Mouse (Mus musculus) heart, embryonic 15.5 days (tissue): ENCODE data around the gene Paqr3. TPM values are rescaled to one million over a fixed set of nuclear protein-coding genes. Genes with fewer than 3 reads are reported as not detected.

Experiments used
- ATAC-seq: fragments of 200-750 bp; cut with Nextera tagmentation; replicated peaks from 2 replicates; pipeline ENCODE4 v1.8.0; 2017; ENCODE audit warnings: low read depth, moderate TSS enrichment; ENCODE audit not compliant: insufficient number of reproducible peaks, insufficient read depth, low FRiP score
- H3K27ac ChIP-seq: fragments of 300-500 bp; sonication (generic); 2 replicates; pipeline ENCODE4 v1.5.1; 2015; ENCODE audit warnings: mild to moderate bottlenecking, inconsistent platforms
- H3K27me3 ChIP-seq: fragments of 300-500 bp; sonication (generic); 2 replicates; pipeline ENCODE4 v1.6.1; 2015; ENCODE audit warnings: inconsistent platforms
- H3K36me3 ChIP-seq: fragments of 300-500 bp; sonication (generic); 2 replicates; pipeline ENCODE4 v1.6.1; 2015; ENCODE audit warnings: mild to moderate bottlenecking, inconsistent platforms
- H3K4me1 ChIP-seq: fragments of 300-500 bp; sonication (generic); replicated peaks from 2 replicates; pipeline ENCODE4 v1.6.1; 2015; ENCODE audit warnings: inconsistent platforms
- H3K4me2 ChIP-seq: fragments of 300-500 bp; sonication (generic); 2 replicates; pipeline ENCODE4 v1.6.1; 2015; ENCODE audit warnings: inconsistent platforms, mild to moderate bottlenecking, moderate library complexity
- H3K4me3 ChIP-seq: fragments of 300-500 bp; sonication (generic); 2 replicates; pipeline ENCODE4 v1.5.1; 2015; ENCODE audit warnings: mild to moderate bottlenecking, inconsistent platforms
- H3K9ac ChIP-seq: fragments of 300-500 bp; sonication (generic); 2 replicates; pipeline ENCODE4 v1.6.1; 2015; ENCODE audit warnings: mild to moderate bottlenecking, inconsistent platforms
- H3K9me3 ChIP-seq: fragments of 300-500 bp; sonication (generic); replicated peaks from 2 replicates; pipeline ENCODE4 v1.6.1; 2016; ENCODE audit warnings: inconsistent platforms
- WGBS: fragments of 180-500 bp; shearing (Covaris S2); methylation state at CpG from one replicate; pipeline ENCODE4 v1.1.7; 2015; ENCODE audit warnings: mixed read lengths; 5-methylcytosine and 5-hydroxymethylcytosine counted together
- polyA plus RNA-seq: library from polyadenylated mRNA; unstranded; fragments of >200 nt; fragmentation: Nextera tagmentation; extraction: Ambion mirVana; gene quantifications from 2 replicates; pipeline ENCODE4 v1.2.1, GENCODE M21; 2015

Gene Paqr3
- polyA plus RNA-seq, 1 experiment from 2014 or later: 1.1 TPM

GRCm38 (mm10) chr5:97084541-97084940, 26.9 kb downstream of the Paqr3 start:
- Histone ChIP-seq H3K36me3 (0 out of 2 replicates have a peak, but pooled peaks cover 9% of the 10 kb centered on the region), H3K9me3 (no peaks in the 10 kb centered on the region), H3K4me2 (no peak overlapping the region), H3K27me3 (no peaks in the 10 kb centered on the region), H3K9ac (no peak overlapping the region), H3K4me3 (no peak overlapping the region), H3K27ac (no peak overlapping the region), H3K4me1 (peaks cover 9% of the 10 kb centered on the region; the same call in 1 of the 2 replicates)
- no peak for ATAC-seq
- 85% methylated on average over 4 of the region's 4 CpGs for WGBS

- Histone ChIP-seq H3K9me3 (no peaks in the 10 kb centered on the region), H3K4me1 (peaks cover 9% of the 10 kb centered on the region; the same call in 1 of the 2 replicates), H3K4me2 (no peak overlapping the region), H3K27ac (no peak overlapping the region), H3K4me3 (no peak overlapping the region), H3K36me3 (0 out of 2 replicates have a peak, but pooled peaks cover 9% of the 10 kb centered on the region), H3K9ac (no peak overlapping the region), H3K27me3 (no peaks in the 10 kb centered on the region)
- no peak for ATAC-seq
- WGBS: 81% methylated on average over 6 of the region's 6 CpGs
Measured at GRCm38 (mm10) chr5:97083701-97084100, 27.7 kb downstream of the Paqr3 start.

GRCm38 (mm10) chr5:97081481-97081880, 29.9 kb downstream of the Paqr3 start:
- no peak for ATAC-seq
- Histone ChIP-seq H3K27ac (no peak overlapping the region), H3K36me3 (no peaks in the 10 kb centered on the region), H3K27me3 (no peaks in the 10 kb centered on the region), H3K9me3 (no peaks in the 10 kb centered on the region), H3K4me2 (no peak overlapping the region), H3K4me3 (no peak overlapping the region), H3K4me1 (0 out of 2 replicates have a peak, but pooled peaks cover 2% of the 10 kb centered on the region), H3K9ac (no peak overlapping the region)
- 41% methylated on average over 3 of the region's 3 CpGs for WGBS

DNA sequence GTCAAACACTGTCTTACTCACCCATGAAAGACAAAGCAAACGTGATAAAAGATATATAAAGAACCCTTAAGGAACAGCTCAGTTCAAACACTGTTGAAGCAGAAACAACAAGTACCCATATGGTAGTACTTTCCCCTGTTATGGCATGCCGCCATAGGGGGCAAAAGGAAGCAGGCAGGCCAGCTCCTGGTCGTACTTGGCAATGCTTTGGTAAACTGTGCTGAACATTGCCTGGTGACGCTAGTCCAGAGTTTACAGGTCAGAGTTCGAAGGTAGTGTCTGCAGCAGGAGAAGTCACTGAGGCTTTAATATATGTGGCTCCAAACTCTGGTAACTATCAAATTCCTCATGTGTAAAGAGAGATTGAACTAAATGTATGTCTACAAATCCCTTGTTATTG, 32.8 kb downstream of the Paqr3 start:
- Histone ChIP-seq H3K27me3 (no peaks in the 10 kb centered on the region), H3K27ac (no peak overlapping the region), H3K4me1 (0 out of 2 replicates have a peak, but pooled peaks cover 2% of the 10 kb centered on the region), H3K4me2 (no peak overlapping the region), H3K36me3 (no peaks in the 10 kb centered on the region), H3K9ac (no peak overlapping the region), H3K4me3 (no peak overlapping the region), H3K9me3 (no peaks in the 10 kb centered on the region)
- no peak for ATAC-seq
- WGBS: 72% methylated on average over 5 of the region's 5 CpGs

- WGBS: 78% methylated on average over 7 of the region's 7 CpGs
- H3K27me3 ChIP-seq: no peaks in the 10 kb centered on the region
Measured at GRCm38 (mm10) chr5:97077676-97078075, 33.7 kb downstream of the Paqr3 start.

GRCm38 (mm10) chr5:97076167-97076566, 35.2 kb downstream of the Paqr3 start:
- Histone ChIP-seq H3K36me3 (no peaks in the 10 kb centered on the region), H3K27ac (no peak overlapping the region), H3K27me3 (no peaks in the 10 kb centered on the region), H3K9me3 (no peaks in the 10 kb centered on the region), H3K9ac (no peak overlapping the region), H3K4me1 (0 out of 2 replicates have a peak, but pooled peaks cover 2% of the 10 kb centered on the region), H3K4me2 (no peak overlapping the region), H3K4me3 (no peak overlapping the region)
- WGBS: 93% methylated on average over 5 of the region's 5 CpGs
- no peak for ATAC-seq

More at GRCm38 (mm10) chr5:97077676-97078075, 33.7 kb downstream of the Paqr3 start:
- Histone ChIP-seq H3K4me3 (no peak overlapping the region), H3K27ac (no peak overlapping the region), H3K4me1 (0 out of 2 replicates have a peak, but pooled peaks cover 2% of the 10 kb centered on the region), H3K36me3 (no peaks in the 10 kb centered on the region), H3K4me2 (no peak overlapping the region), H3K9me3 (no peaks in the 10 kb centered on the region), H3K9ac (no peak overlapping the region)
- ATAC-seq: no peak

DNA sequence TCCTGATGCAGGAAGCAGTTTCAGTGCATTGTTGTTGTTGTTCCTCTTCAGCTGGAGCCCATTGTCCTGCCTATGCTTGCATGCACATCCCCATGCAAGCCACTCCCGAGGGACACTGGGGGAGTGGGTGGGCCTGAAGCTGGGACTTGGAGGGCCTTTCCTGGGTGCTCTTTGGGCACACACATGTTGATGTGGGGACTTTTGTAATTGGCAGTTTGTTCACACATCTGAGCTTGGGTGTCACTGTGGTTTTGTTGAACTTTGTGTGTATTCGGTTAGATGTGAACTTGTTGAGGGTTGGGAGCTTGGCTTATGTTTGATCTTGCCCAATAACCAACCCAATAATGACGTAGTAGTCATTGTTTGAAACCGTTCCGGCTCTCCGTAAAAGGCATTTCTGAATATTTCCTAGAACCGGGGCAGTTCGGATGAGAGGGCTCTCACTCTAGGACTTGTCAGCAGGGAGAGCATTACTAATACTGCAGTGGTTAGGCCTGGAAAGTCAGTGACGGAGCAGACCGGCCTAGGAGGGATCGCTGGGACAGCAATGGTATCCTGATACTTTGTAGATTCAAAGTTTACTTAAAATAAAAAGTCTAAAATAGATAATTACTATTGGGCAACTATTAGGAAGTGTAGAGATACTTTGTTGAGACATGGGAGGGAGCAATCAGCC, 35.8 kb downstream of the Paqr3 start:
- Histone ChIP-seq H3K27ac (no peak overlapping the region), H3K4me2 (no peak overlapping the region), H3K27me3 (no peaks in the 10 kb centered on the region), H3K9me3 (no peaks in the 10 kb centered on the region), H3K4me1 (0 out of 2 replicates have a peak, but pooled peaks cover 2% of the 10 kb centered on the region), H3K4me3 (no peak overlapping the region), H3K9ac (no peak overlapping the region), H3K36me3 (0 out of 2 replicates have a peak, but pooled peaks cover 3% of the 10 kb centered on the region)
- 90% methylated on average over 11 of the region's 11 CpGs for WGBS
- ATAC-seq: no peak

- H3K9ac ChIP-seq: no peak overlapping the region
- H3K4me2 ChIP-seq: no peak overlapping the region
- 86% methylated on average over 4 of the region's 4 CpGs for WGBS
- H3K9me3 ChIP-seq: no peaks in the 10 kb centered on the region
- H3K4me1 ChIP-seq: peaks cover 8% of the 10 kb centered on the region
- no peak overlapping the region for H3K27ac ChIP-seq
- peaks cover 26% of the 10 kb centered on the region; the same call in 1 of the 2 replicates for H3K36me3 ChIP-seq
- ATAC-seq: no peak
- H3K4me3 ChIP-seq: no peak overlapping the region
- no peaks in the 10 kb centered on the region for H3K27me3 ChIP-seq
Measured at GRCm38 (mm10) chr5:97065746-97066145, 45.6 kb downstream of the Paqr3 start.

- Histone ChIP-seq H3K36me3 (peaks cover 26% of the 10 kb centered on the region), H3K9ac (no peak overlapping the region), H3K4me1 (peaks cover 8% of the 10 kb centered on the region), H3K27ac (no peak overlapping the region), H3K4me2 (no peak overlapping the region), H3K4me3 (no peak overlapping the region), H3K9me3 (no peaks in the 10 kb centered on the region), H3K27me3 (no peaks in the 10 kb centered on the region)
- ATAC-seq: no peak
- WGBS: 74% methylated on average over 1 of the region's 1 CpGs
Measured at GRCm38 (mm10) chr5:97062041-97062440, 49.4 kb downstream of the Paqr3 start.

GRCm38 (mm10) chr5:97060864-97061263, 50.5 kb downstream of the Paqr3 start:
- ATAC-seq: no peak
- WGBS: 58% methylated on average over 3 of the region's 3 CpGs
- H3K27ac ChIP-seq: no peak overlapping the region
- no peak overlapping the region for H3K4me3 ChIP-seq
- no peaks in the 10 kb centered on the region for H3K9me3 ChIP-seq
- peaks cover 8% of the 10 kb centered on the region for H3K4me1 ChIP-seq
- H3K4me2 ChIP-seq: no peak overlapping the region
- no peak overlapping the region for H3K9ac ChIP-seq
- H3K27me3 ChIP-seq: no peaks in the 10 kb centered on the region
- peaks cover 26% of the 10 kb centered on the region for H3K36me3 ChIP-seq

- Histone ChIP-seq H3K27ac (no peak overlapping the region), H3K9ac (no peak overlapping the region), H3K4me1 (no peaks in the 10 kb centered on the region), H3K4me2 (no peak overlapping the region), H3K27me3 (no peaks in the 10 kb centered on the region), H3K9me3 (no peaks in the 10 kb centered on the region), H3K4me3 (no peak overlapping the region), H3K36me3 (peaks cover 11% of the 10 kb centered on the region)
- ATAC-seq: no peak
- 84% methylated on average over 12 of the region's 12 CpGs for WGBS
Measured at GRCm38 (mm10) chr5:97056791-97057450, 54.5 kb downstream of the Paqr3 start.
